Mouse (Mus musculus): ENCODE results near the gene Ssu72.
"Not testable (repeated sequence)": the region's sequence is repeated elsewhere in the genome, so short reads cannot be mapped to it uniquely, and the experiment has no call there.

The Ssu72 gene

GRCm38 (mm10) chr4:155703425-155703929, 1.1 kb upstream of the Ssu72 start:
- DNase-seq: no peak

GRCm38 (mm10) chr4:155705592-155705929, 961 bp downstream of the Ssu72 start:
- DNase-seq: no peak

- DNase-seq: no peak
These were observed 4.0 kb downstream of the Ssu72 start for GRCm38 (mm10) chr4:155708582-155708981.

GRCm38 (mm10) chr4:155708988-155709387, 4.4 kb downstream of the Ssu72 start:
- DNase-seq: no peak

GRCm38 (mm10) chr4:155710521-155711252, 6.1 kb downstream of the Ssu72 start:
- peak in 1 of 2 experiments; percentile 23 for DNase-seq

GRCm38 (mm10) chr4:155721668-155722083, 17.1 kb downstream of the Ssu72 start:
- DNase-seq: peak in 1 of 2 experiments; percentile 47

GRCm38 (mm10) chr4:155727993-155728392, 23.4 kb downstream of the Ssu72 start:
- no peak for DNase-seq

GRCm38 (mm10) chr4:155733267-155733666, 28.7 kb downstream of the Ssu72 start:
- DNase-seq: no peak

- DNase-seq: peak; percentile 89 to 93
These were observed 29.8 kb downstream of the Ssu72 start, which contains the start of gene Tmem240 for GRCm38 (mm10) chr4:155734350-155734941. Tmem240 (plus strand) TSS chr4:155734800.

- peak; percentile 62 to 73 for DNase-seq
These were observed 30.5 kb downstream of the Ssu72 start for GRCm38 (mm10) chr4:155734951-155735702.

GRCm38 (mm10) chr4:155735788-155736187, 31.2 kb downstream of the Ssu72 start:
- DNase-seq: no peak

GRCm38 (mm10) chr4:155736421-155736820, 31.8 kb downstream of the Ssu72 start:
- no peak for DNase-seq

- no peak for DNase-seq
These were observed 33.7 kb downstream of the Ssu72 start for GRCm38 (mm10) chr4:155738262-155738661.

GRCm38 (mm10) chr4:155739152-155739551, 34.6 kb downstream of the Ssu72 start:
- no peak for DNase-seq

GRCm38 (mm10) chr4:155739741-155740636, 35.4 kb downstream of the Ssu72 start:
- no peak for DNase-seq

GRCm38 (mm10) chr4:155740681-155741080, 36.1 kb downstream of the Ssu72 start:
- DNase-seq: not testable (repeated sequence)

- DNase-seq: no peak
These were observed 38.1 kb downstream of the Ssu72 start for GRCm38 (mm10) chr4:155742684-155743083.

- no peak for DNase-seq
These were observed 39.9 kb downstream of the Ssu72 start for GRCm38 (mm10) chr4:155744474-155744873.

GRCm38 (mm10) chr4:155745136-155745535, 40.5 kb downstream of the Ssu72 start:
- no peak for DNase-seq

GRCm38 (mm10) chr4:155746036-155746548, 41.5 kb downstream of the Ssu72 start:
- DNase-seq: no peak

- DNase-seq: no peak
These were observed 42.2 kb downstream of the Ssu72 start for GRCm38 (mm10) chr4:155746575-155747490.

Data from kidney, postnatal 4 days (tissue).